Mouse (Mus musculus) forebrain, embryonic 16.5 days (tissue): Measurements from ENCODE around the gene Rab39. TPM values are rescaled to one million over a fixed set of nuclear protein-coding genes. Genes with fewer than 3 reads are reported as not detected.

ENCODE experiments used
- ATAC-seq: fragments of 200-750 bp; cut with Nextera tagmentation; 2 replicates; pipeline ENCODE4 v1.8.0; 2017; ENCODE audit warnings: mild to moderate bottlenecking, moderate library complexity
- H3K27ac ChIP-seq: fragments of 300-500 bp; sonication (generic); 2 replicates; pipeline ENCODE4 v1.5.1; 2014; ENCODE audit warnings: low read length, control low read depth
- H3K27me3 ChIP-seq: fragments of 300-500 bp; sonication (generic); replicated peaks from 2 replicates; pipeline ENCODE4 v1.6.1; 2014; ENCODE audit warnings: low read length; ENCODE audit not compliant: control insufficient read depth, insufficient read depth
- H3K36me3 ChIP-seq: fragments of 300-500 bp; sonication (generic); 2 replicates; pipeline ENCODE4 v1.6.1; 2014; ENCODE audit not compliant: control insufficient read depth, insufficient read depth
- H3K4me1 ChIP-seq: fragments of 300-500 bp; sonication (generic); replicated peaks from 2 replicates; pipeline ENCODE4 v1.6.1; 2014; ENCODE audit warnings: low read length; ENCODE audit not compliant: control insufficient read depth, insufficient read depth
- H3K4me2 ChIP-seq: fragments of 300-500 bp; sonication (generic); 2 replicates; pipeline ENCODE4 v1.6.1; 2014; ENCODE audit warnings: mild to moderate bottlenecking, low read length, control low read depth
- H3K4me3 ChIP-seq: fragments of 300-500 bp; sonication (generic); replicated peaks from 2 replicates; pipeline ENCODE4 v1.5.1; 2014; ENCODE audit warnings: mild to moderate bottlenecking, low read length, control low read depth
- H3K9ac ChIP-seq: fragments of 300-500 bp; sonication (generic); replicated peaks from 2 replicates; pipeline ENCODE4 v1.6.1; 2014; ENCODE audit warnings: low read depth, low read length, control low read depth
- H3K9me3 ChIP-seq: fragments of 300-500 bp; sonication (generic); 2 replicates; pipeline ENCODE4 v1.6.1; 2016; ENCODE audit warnings: low read length; ENCODE audit not compliant: control insufficient read depth
- WGBS: fragments of 180-500 bp; shearing (Covaris S2); extraction: QIAGEN DNeasy Blood & Tissue Kit; methylation state at CpG from one replicate; pipeline ENCODE4 v1.1.7; 2014; 5-methylcytosine and 5-hydroxymethylcytosine counted together
- polyA plus RNA-seq: library from polyadenylated mRNA; unstranded; fragments of >200 nt; fragmentation: Nextera tagmentation; extraction: Ambion mirVana; gene quantifications from 2 replicates; pipeline ENCODE4 v1.2.1, GENCODE M21; 2015

The Rab39 gene
- polyA plus RNA-seq: 3.2 and 3.8 TPM in 2 replicates

GRCm38 (mm10) chr9:53705992-53706696 is at the start of gene Rab39:
Gene Rab39 (minus strand): TSS chr9:53706232.
- Histone ChIP-seq H3K4me3 (peak within 1 kb of the TSS; percentile 62), H3K27me3 (no peaks in the 10 kb centered on the region), H3K9me3 (no peaks in the 10 kb centered on the region), H3K4me1 (peaks cover 10% of the 10 kb centered on the region), H3K9ac (peak within 1 kb of the TSS; percentile 54), H3K27ac (peak within 1 kb of the TSS; percentile 37), H3K36me3 (no peaks in the 10 kb centered on the region), H3K4me2 (peak within 1 kb of the TSS; percentile 82)
- under 1% methylated on average over 43 of the region's 49 CpGs for WGBS
- peak; percentile 94 for ATAC-seq

DNA sequence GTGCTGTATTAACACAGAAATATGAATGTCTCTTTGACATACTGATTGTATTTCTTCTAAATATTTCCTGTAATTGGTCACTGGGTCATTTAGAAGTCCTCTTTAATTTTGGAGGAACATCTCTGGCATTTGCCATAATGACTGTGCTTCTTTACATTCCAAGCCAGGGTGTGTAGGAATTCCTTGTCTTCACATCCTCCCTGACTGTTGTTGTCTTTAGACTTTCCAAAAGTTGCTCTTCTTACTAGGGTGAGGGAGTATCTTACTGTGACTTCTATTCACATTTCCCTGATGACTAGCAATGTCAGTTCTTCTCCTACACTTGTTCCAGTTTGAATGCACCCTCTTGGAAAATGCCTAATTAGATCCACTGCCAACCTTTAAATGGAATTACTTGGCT is 48.8 kb upstream of the Rab39 start:
- H3K27ac ChIP-seq: no peak overlapping the region
- H3K9me3 ChIP-seq: no peaks in the 10 kb centered on the region
- H3K4me3 ChIP-seq: no peak overlapping the region
- 0 out of 2 replicates have a peak, but pooled peaks cover 4% of the 10 kb centered on the region for H3K27me3 ChIP-seq
- ATAC-seq: no peak
- H3K4me2 ChIP-seq: no peak overlapping the region
- no peaks in the 10 kb centered on the region for H3K36me3 ChIP-seq
- no peaks in the 10 kb centered on the region for H3K4me1 ChIP-seq
- H3K9ac ChIP-seq: no peak overlapping the region

- H3K4me1 ChIP-seq: no peaks in the 10 kb centered on the region
- ATAC-seq: no peak
- 0 out of 2 replicates have a peak, but pooled peaks cover 4% of the 10 kb centered on the region for H3K27me3 ChIP-seq
- 52% methylated on average over 5 of the region's 5 CpGs for WGBS
- H3K4me2 ChIP-seq: no peak overlapping the region
- H3K4me3 ChIP-seq: no peak overlapping the region
- no peaks in the 10 kb centered on the region for H3K36me3 ChIP-seq
- no peak overlapping the region for H3K27ac ChIP-seq
- no peak overlapping the region for H3K9ac ChIP-seq
- no peaks in the 10 kb centered on the region for H3K9me3 ChIP-seq
Observed at GRCm38 (mm10) chr9:53750899-53751298, 44.9 kb upstream of the Rab39 start.

DNA sequence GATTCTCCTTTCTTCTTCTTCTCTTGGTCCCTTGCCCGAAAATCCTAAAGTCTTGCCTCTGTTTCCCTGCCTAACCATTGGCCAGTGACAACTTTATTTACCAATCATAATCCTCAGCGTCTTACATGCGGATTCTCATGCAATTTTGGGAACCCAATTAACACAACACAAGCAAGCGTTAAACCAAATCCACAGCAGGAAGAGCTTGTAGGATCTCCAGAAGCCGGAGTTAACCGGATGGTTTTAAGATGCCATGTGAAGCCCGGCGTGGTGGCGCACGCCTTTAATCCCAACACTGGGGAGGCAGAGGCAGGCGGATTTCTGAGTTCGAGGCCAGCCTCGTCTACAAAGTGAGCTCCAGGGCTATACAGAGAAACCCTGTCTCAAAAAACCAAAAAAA is 44.4 kb upstream of the Rab39 start:
- Histone ChIP-seq H3K4me2 (no peak overlapping the region), H3K9me3 (no peaks in the 10 kb centered on the region), H3K36me3 (no peaks in the 10 kb centered on the region), H3K4me3 (no peak overlapping the region), H3K27me3 (0 out of 2 replicates have a peak, but pooled peaks cover 4% of the 10 kb centered on the region), H3K27ac (no peak overlapping the region), H3K4me1 (no peaks in the 10 kb centered on the region), H3K9ac (no peak overlapping the region)
- WGBS: 92% methylated on average over 13 of the region's 13 CpGs
- ATAC-seq: no peak

DNA sequence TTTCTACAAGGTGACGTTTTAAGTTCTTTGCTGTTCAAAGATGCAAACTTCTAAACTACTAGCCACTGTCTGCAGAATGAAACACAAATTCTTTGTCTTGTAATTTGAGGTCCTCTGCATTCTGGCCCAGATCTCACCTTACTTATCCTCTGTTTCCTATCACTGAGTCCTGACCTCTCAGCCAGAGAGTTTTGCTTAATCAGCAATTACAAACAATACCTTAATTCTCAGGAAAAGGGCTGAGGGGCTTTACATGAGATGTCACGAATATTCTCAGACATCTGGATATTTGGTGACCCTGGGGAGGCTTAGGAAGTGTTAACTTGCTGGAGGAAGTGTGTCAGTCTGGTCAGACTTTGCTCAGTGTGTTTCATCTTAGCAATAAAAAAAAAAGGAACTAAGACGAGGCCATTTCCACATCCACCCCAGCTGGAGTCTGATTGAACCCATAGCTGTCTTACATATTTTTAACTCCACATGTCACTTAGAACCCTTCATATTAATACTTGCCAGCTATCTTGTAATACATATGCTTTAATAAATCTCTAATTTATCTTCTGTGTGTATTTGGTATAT is 34.9 kb upstream of the Rab39 start:
- no peak overlapping the region for H3K4me2 ChIP-seq
- H3K9ac ChIP-seq: no peak overlapping the region
- no peaks in the 10 kb centered on the region for H3K9me3 ChIP-seq
- no peaks in the 10 kb centered on the region for H3K36me3 ChIP-seq
- H3K4me3 ChIP-seq: no peak overlapping the region
- no peaks in the 10 kb centered on the region for H3K27me3 ChIP-seq
- WGBS: 71% methylated on average over 3 of the region's 3 CpGs
- H3K4me1 ChIP-seq: no peaks in the 10 kb centered on the region
- no peak for ATAC-seq
- H3K27ac ChIP-seq: no peak overlapping the region

DNA sequence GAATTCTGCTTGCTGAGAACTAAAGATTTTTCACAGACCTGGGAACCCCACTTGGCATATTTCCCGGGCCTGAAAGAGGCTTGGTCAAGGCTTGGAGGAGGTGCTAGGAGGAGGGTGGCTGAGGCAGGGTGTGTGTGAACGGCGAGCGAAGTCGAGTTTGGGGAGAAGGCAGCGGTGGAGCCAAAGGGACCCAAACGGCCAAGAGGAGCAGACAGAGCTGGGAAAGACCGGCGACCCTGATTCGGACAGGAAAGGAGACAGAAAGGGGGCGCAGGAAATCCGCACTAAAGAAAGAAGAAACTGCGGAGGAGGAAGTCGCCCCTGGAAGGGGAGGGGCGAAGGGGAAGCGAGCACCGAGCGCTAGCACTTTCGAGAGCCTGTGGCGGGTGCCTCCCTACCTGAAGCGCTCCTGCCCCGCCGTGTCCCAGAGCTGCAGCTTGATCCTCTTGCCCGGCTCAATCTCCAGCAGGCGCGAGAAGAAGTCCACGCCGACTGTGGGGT is 491 bp downstream of the Rab39 start:
- peak; percentile 69 for ATAC-seq

GRCm38 (mm10) chr9:53702991-53703390 is 3.0 kb downstream of the Rab39 start:
- H3K27ac ChIP-seq: no peak overlapping the region
- H3K9me3 ChIP-seq: no peaks in the 10 kb centered on the region
- no peak overlapping the region for H3K4me2 ChIP-seq
- no peak overlapping the region for H3K9ac ChIP-seq
- WGBS: 92% methylated on average over 1 of the region's 1 CpGs
- peaks cover 10% of the 10 kb centered on the region for H3K4me1 ChIP-seq
- no peaks in the 10 kb centered on the region for H3K27me3 ChIP-seq
- no peak overlapping the region for H3K4me3 ChIP-seq
- no peak for ATAC-seq
- H3K36me3 ChIP-seq: no peaks in the 10 kb centered on the region

More for the DNA sequence above, 491 bp downstream of the Rab39 start:
- H3K4me3 ChIP-seq: peak overlapping the region; percentile 62
- H3K27me3 ChIP-seq: no peaks in the 10 kb centered on the region
- peak overlapping the region; percentile 82 for H3K4me2 ChIP-seq
- no peaks in the 10 kb centered on the region for H3K9me3 ChIP-seq
- H3K4me1 ChIP-seq: peaks cover 10% of the 10 kb centered on the region
- no peaks in the 10 kb centered on the region for H3K36me3 ChIP-seq
- peak overlapping the region; percentile 37; the same call in 1 of the 2 replicates for H3K27ac ChIP-seq
- WGBS: 0% methylated on average over 28 of the region's 28 CpGs
- peak overlapping the region; percentile 54 for H3K9ac ChIP-seq

GRCm38 (mm10) chr9:53700496-53700895 is 5.5 kb downstream of the Rab39 start:
- no peak for ATAC-seq
- no peak overlapping the region for H3K4me3 ChIP-seq
- H3K4me2 ChIP-seq: no peak overlapping the region
- H3K27ac ChIP-seq: no peak overlapping the region
- WGBS: 82% methylated on average over 4 of the region's 4 CpGs
- no peak overlapping the region for H3K9ac ChIP-seq
- peaks cover 5% of the 10 kb centered on the region for H3K4me1 ChIP-seq
- H3K36me3 ChIP-seq: no peaks in the 10 kb centered on the region
- peaks cover 3% of the 10 kb centered on the region for H3K9me3 ChIP-seq
- no peaks in the 10 kb centered on the region for H3K27me3 ChIP-seq

DNA sequence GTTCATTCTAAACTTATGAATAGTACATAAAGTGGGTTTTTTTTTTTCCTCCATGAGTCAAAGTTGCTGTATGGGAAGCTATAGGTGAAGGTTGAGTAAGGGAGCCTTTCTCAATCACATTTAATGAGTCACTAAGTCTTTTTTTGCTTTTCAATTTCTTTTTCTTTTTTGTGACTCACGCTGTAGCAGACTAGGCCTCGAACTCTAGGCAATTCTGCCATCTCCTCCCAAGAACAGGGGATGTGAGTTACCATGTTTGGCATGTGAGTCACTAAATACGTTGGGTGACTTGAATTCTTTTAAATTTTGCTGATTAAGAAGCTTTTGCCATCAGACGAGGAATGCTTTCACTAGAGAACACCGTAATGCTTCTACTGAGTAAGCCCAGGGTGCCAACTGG is 10.2 kb downstream of the Rab39 start:
- 85% methylated on average over 5 of the region's 5 CpGs for WGBS
- Histone ChIP-seq H3K4me3 (no peak overlapping the region), H3K4me2 (no peak overlapping the region)

More for the DNA sequence above, 10.2 kb downstream of the Rab39 start:
- Histone ChIP-seq H3K36me3 (no peaks in the 10 kb centered on the region), H3K9ac (no peak overlapping the region), H3K4me1 (no peaks in the 10 kb centered on the region), H3K9me3 (peaks cover 3% of the 10 kb centered on the region), H3K27me3 (no peaks in the 10 kb centered on the region), H3K27ac (no peak overlapping the region)
- no peak for ATAC-seq
